Mouse (Mus musculus) lung, embryonic 16.5 days (tissue): ENCODE data around the gene Plppr5. TPM values are rescaled to one million over a fixed set of nuclear protein-coding genes. Genes with fewer than 3 reads are reported as not detected.

Source experiments
- ATAC-seq: fragments of 200-750 bp; cut with Nextera tagmentation; 2 replicates; pipeline ENCODE4 v1.8.0; 2017; ENCODE audit warnings: low read depth, mild to moderate bottlenecking, moderate library complexity
- H3K27ac ChIP-seq: fragments of 300-500 bp; sonication (generic); 2 replicates; pipeline ENCODE4 v1.5.1; 2014; ENCODE audit warnings: mild to moderate bottlenecking, control low read depth, low read length
- H3K27me3 ChIP-seq: fragments of 300-500 bp; sonication (generic); 2 replicates; pipeline ENCODE4 v1.6.1; 2014; ENCODE audit warnings: low read depth, low read length, mixed read lengths; ENCODE audit not compliant: control insufficient read depth, insufficient read depth
- H3K36me3 ChIP-seq: fragments of 300-500 bp; sonication (generic); 2 replicates; pipeline ENCODE4 v1.6.1; 2014; ENCODE audit warnings: low read length; ENCODE audit not compliant: control insufficient read depth, insufficient read depth
- H3K4me1 ChIP-seq: fragments of 300-500 bp; sonication (generic); replicated peaks from 2 replicates; pipeline ENCODE4 v1.6.1; 2014; ENCODE audit warnings: low read length, mixed read lengths; ENCODE audit not compliant: control insufficient read depth, insufficient read depth
- H3K4me2 ChIP-seq: fragments of 300-500 bp; sonication (generic); 2 replicates; pipeline ENCODE4 v1.6.1; 2014; ENCODE audit warnings: low read depth, low read length, control low read depth
- H3K4me3 ChIP-seq: fragments of 300-500 bp; sonication (generic); 2 replicates; pipeline ENCODE4 v1.5.1; 2014; ENCODE audit warnings: mild to moderate bottlenecking, low read length, control low read depth
- H3K9ac ChIP-seq: fragments of 300-500 bp; sonication (generic); 2 replicates; pipeline ENCODE4 v1.6.1; 2014; ENCODE audit warnings: low read length, control low read depth
- H3K9me3 ChIP-seq: fragments of 300-500 bp; sonication (generic); 2 replicates; pipeline ENCODE4 v1.6.1; 2016; ENCODE audit warnings: low read length; ENCODE audit not compliant: control insufficient read depth
- WGBS: fragments of 180-500 bp; shearing (Covaris S2); extraction: QIAGEN DNeasy Blood & Tissue Kit; methylation state at CpG from one replicate; pipeline ENCODE4 v1.1.7; 2014; 5-methylcytosine and 5-hydroxymethylcytosine counted together
- polyA plus RNA-seq: library from polyadenylated mRNA; unstranded; fragments of >200 nt; fragmentation: Nextera tagmentation; extraction: Ambion mirVana; gene quantifications from 2 replicates; pipeline ENCODE4 v1.2.1, GENCODE M21; 2015

Plppr5 gene
- polyA plus RNA-seq, 1 experiment from 2014 or later, result 0.80 TPM

GRCm38 (mm10) chr3:117725501-117725900 lies 150.9 kb downstream of the Plppr5 start:
- ATAC-seq, result no peak
- no peak overlapping the region for H3K27ac ChIP-seq
- 49% methylated on average over 1 of the region's 1 CpGs for WGBS
- no peak overlapping the region for H3K4me2 ChIP-seq
- no peaks in the 10 kb centered on the region for H3K36me3 ChIP-seq
- no peak overlapping the region for H3K9ac ChIP-seq
- no peaks in the 10 kb centered on the region for H3K27me3 ChIP-seq
- no peak overlapping the region for H3K4me3 ChIP-seq
- H3K9me3 ChIP-seq, result no peaks in the 10 kb centered on the region
- H3K4me1 ChIP-seq, result no peaks in the 10 kb centered on the region

GRCm38 (mm10) chr3:117728136-117728535 lies 153.5 kb downstream of the Plppr5 start:
- Histone ChIP-seq H3K4me3 (no peak overlapping the region), H3K4me1 (no peaks in the 10 kb centered on the region), H3K9me3 (no peaks in the 10 kb centered on the region), H3K4me2 (no peak overlapping the region), H3K36me3 (no peaks in the 10 kb centered on the region), H3K27me3 (no peaks in the 10 kb centered on the region), H3K27ac (no peak overlapping the region), H3K9ac (no peak overlapping the region)
- no peak for ATAC-seq
- 36% methylated on average over 1 of the region's 1 CpGs for WGBS

- Histone ChIP-seq H3K4me2 (no peak overlapping the region), H3K36me3 (no peaks in the 10 kb centered on the region), H3K27me3 (no peaks in the 10 kb centered on the region), H3K9ac (no peak overlapping the region), H3K4me3 (no peak overlapping the region), H3K4me1 (no peaks in the 10 kb centered on the region), H3K9me3 (no peaks in the 10 kb centered on the region), H3K27ac (no peak overlapping the region)
- 80% methylated on average over 9 of the region's 9 CpGs for whole genome bisulfite sequencing
- no peak for ATAC-seq
These were observed 154.8 kb downstream of the Plppr5 start for GRCm38 (mm10) chr3:117729121-117730072.

- Histone ChIP-seq H3K27ac (no peak overlapping the region), H3K27me3 (no peaks in the 10 kb centered on the region), H3K9ac (no peak overlapping the region), H3K4me2 (no peak overlapping the region), H3K36me3 (no peaks in the 10 kb centered on the region), H3K9me3 (no peaks in the 10 kb centered on the region), H3K4me1 (no peaks in the 10 kb centered on the region), H3K4me3 (no peak overlapping the region)
- ATAC-seq, result no peak
- 61% methylated on average over 3 of the region's 3 CpGs for WGBS
These were observed 156.9 kb downstream of the Plppr5 start for GRCm38 (mm10) chr3:117731545-117731944.

- H3K36me3 ChIP-seq, result no peaks in the 10 kb centered on the region
- H3K4me3 ChIP-seq, result no peak overlapping the region
- WGBS, result 66% methylated on average over 4 of the region's 4 CpGs
- no peak overlapping the region for H3K27ac ChIP-seq
- no peaks in the 10 kb centered on the region for H3K4me1 ChIP-seq
- H3K4me2 ChIP-seq, result no peak overlapping the region
- H3K9ac ChIP-seq, result no peak overlapping the region
- ATAC-seq, result no peak
- no peaks in the 10 kb centered on the region for H3K9me3 ChIP-seq
- H3K27me3 ChIP-seq, result no peaks in the 10 kb centered on the region
These were observed 158.0 kb downstream of the Plppr5 start for GRCm38 (mm10) chr3:117732661-117733060.

Other genes with a start within 250 kb of the Plppr5 start
- 0.35 and 0.48 TPM in 2 replicates for gene Plppr4, start 214.0 kb upstream of the Plppr5 start, polyA plus RNA-seq